Mouse (Mus musculus) Patski (cell line): ENCODE measurements around the gene Hoxa4. TPM values are rescaled to one million over a fixed set of nuclear protein-coding genes. Genes with fewer than 3 reads are reported as not detected.

Source experiments
- ATAC-seq: fragments of 100-300 bp; one replicate; pipeline ENCODE4 v1.8.0; 2021
- CTCF ChIA-PET: fragments of 350-600 bp; sonication (Branson Sonifier 250); formaldehyde crosslinking; loops from one replicate; lab custom pipeline; 2022; ENCODE audit warnings: inconsistent platforms; lab: Charles Lee
- POLR2A ChIA-PET: fragments of 350-600 bp; sonication (Branson Sonifier 250); formaldehyde crosslinking; loops from one replicate; lab custom pipeline; 2022; ENCODE audit warnings: antibody characterized with exemption, inconsistent platforms; lab: Charles Lee
- DNase-seq: peaks from one replicate; pipeline ENCODE4 v3.0.0-alpha.2; 2011; ENCODE audit warnings: low read depth, low spot score
- H3K27me3 ChIP-seq: fragments of 371-371 bp; one replicate; pipeline ENCODE4 v1.5.1; 2021
- CTCF ChIP-seq: fragments of 100-300 bp; IDR thresholded peaks from one replicate; pipeline ENCODE4 v1.5.1; 2021
- in situ Hi-C: fragments of 300-500 bp; cut with MboI; formaldehyde crosslinking; loops from 3 replicates; pipeline ENCODE4 v1.11.1; 2018; ENCODE audit warnings: low pct_unique_long_range_greater_than_20kb, mixed read lengths
- polyA plus RNA-seq: library from polyadenylated mRNA; unstranded; gene quantifications from one replicate; pipeline ENCODE4 v1.2.3, GENCODE M21; 2021

Hoxa4 gene
- polyA plus RNA-seq: 2.5 TPM

- ATAC-seq (peak; percentile 20), DNase-seq (no peak)
- in situ Hi-C loops: no loop called here
- no peak for TF ChIP-seq CTCF
- ChIA-PET CTCF (interaction anchor here (0.8 to 1.0 kb wide), 2 partner anchors 12 to 34 kb away, joined by 3 read pairs; no protein-coding TSS in a partner anchor), POLR2A (interaction anchor here (0.8 to 2.2 kb wide), 5 partner anchors 8 to 27 kb away, joined by 4 to 6 read pairs (median 6); partner anchors contain the start of gene Hoxa5)
- H3K27me3 ChIP-seq: no peaks in the 10 kb centered on the region
Measured at GRCm38 (mm10) chr6:52190906-52191810, at the start of gene Hoxa4. Hoxa4 (minus strand) TSS chr6:52191753.

- POLR2A ChIA-PET: interaction anchor here (0.7 to 37.4 kb wide), 6 partner anchors 11 to 771 kb away, joined by 3 to 778 read pairs (median 5); partner anchors contain the start of genes 5730596B20Rik, Cbx3, Gm28308 and Hnrnpa2b1
Measured at GRCm38 (mm10) chr6:52241001-52241621, 49.6 kb upstream of the Hoxa4 start.

GRCm38 (mm10) chr6:52240389-52241000, 48.9 kb upstream of the Hoxa4 start, which contains the start of gene Hoxa10:
Hoxa10 (minus strand) TSS chr6:52240854.
- ChIA-PET POLR2A (interaction anchor here (0.7 to 37.4 kb wide), 7 partner anchors 12 to 771 kb away, joined by 3 to 778 read pairs (median 4); partner anchors contain the start of genes 5730596B20Rik, Cbx3, Gm28308 and Hnrnpa2b1), CTCF (interaction anchor here (0.7 to 3.4 kb wide), 15 partner anchors 9 to 80 kb away, joined by 3 to 20 read pairs (median 4); partner anchors contain the start of genes Hoxa7 and Hoxa9)
- in situ Hi-C loops: loop anchor here (25.0 kb wide), 1 partner anchor 1253 kb away; no protein-coding TSS in a partner anchor
- H3K27me3 ChIP-seq: no peaks in the 10 kb centered on the region
- no peak for DNase-seq
- TF ChIP-seq CTCF: no peak
- peak; percentile 59 for ATAC-seq

More at GRCm38 (mm10) chr6:52241001-52241621, 49.6 kb upstream of the Hoxa4 start:
- no peak for TF ChIP-seq CTCF
- DNase-seq (no peak), ATAC-seq (no peak)
- no peaks in the 10 kb centered on the region for H3K27me3 ChIP-seq
- CTCF ChIA-PET: interaction anchor here (0.7 to 3.4 kb wide), 13 partner anchors 9 to 81 kb away, joined by 3 to 20 read pairs (median 4); partner anchors contain the start of genes Hoxa7 and Hoxa9
- in situ Hi-C loops: loop anchor here (25.0 kb wide), 1 partner anchor 1254 kb away; no protein-coding TSS in a partner anchor

GRCm38 (mm10) chr6:52239625-52240388, 48.3 kb upstream of the Hoxa4 start:
- in situ Hi-C loops: loop anchor here (25.0 kb wide), 1 partner anchor 1253 kb away; no protein-coding TSS in a partner anchor
- H3K27me3 ChIP-seq: no peaks in the 10 kb centered on the region
- no peak for ATAC-seq
- ChIA-PET CTCF (interaction anchor here (1.0 to 3.4 kb wide), 10 partner anchors 10 to 56 kb away, joined by 3 to 20 read pairs (median 4); partner anchors contain the start of genes Hoxa7 and Hoxa9), POLR2A (interaction anchor here (1.3 to 37.4 kb wide), 6 partner anchors 7 to 599 kb away, joined by 3 to 778 read pairs (median 6); partner anchors contain the start of genes 5730596B20Rik, Gm28308, Hoxa3 and Hoxa5)
- DNase-seq: no peak
- TF ChIP-seq CTCF: no peak

- in situ Hi-C loops: loop anchor here (25.0 kb wide), 1 partner anchor 1252 kb away; no protein-coding TSS in a partner anchor
- ATAC-seq: no peak
- no peaks in the 10 kb centered on the region for H3K27me3 ChIP-seq
- no peak for DNase-seq
- CTCF ChIA-PET: interaction anchor here (1.4 to 3.4 kb wide), 5 partner anchors 9 to 236 kb away, joined by 3 to 20 read pairs (median 5); partner anchors contain the start of genes Hoxa7 and Hoxa9
- no peak for TF ChIP-seq CTCF
- POLR2A ChIA-PET: interaction anchor here (1.4 to 37.4 kb wide), 4 partner anchors 8 to 61 kb away, joined by 4 to 778 read pairs (median 192); partner anchors contain the start of genes 5730596B20Rik, Gm28308, Hoxa3 and Hoxa5
Measured at GRCm38 (mm10) chr6:52238976-52239375, 47.4 kb upstream of the Hoxa4 start.

- ATAC-seq (no peak), DNase-seq (no peak)
- ChIA-PET CTCF (interaction anchor here (1.0 to 3.4 kb wide), 6 partner anchors 8 to 237 kb away, joined by 3 to 20 read pairs (median 5); partner anchors contain the start of genes Hoxa7 and Hoxa9), POLR2A (interaction anchor here (0.7 to 37.4 kb wide), 4 partner anchors 9 to 1485 kb away, joined by 3 to 778 read pairs (median 192); partner anchors contain the start of genes 5730596B20Rik, Gm28308, Hoxa3 and Hoxa6)
- in situ Hi-C loops: loop anchor here (25.0 kb wide), 1 partner anchor 1251 kb away; no protein-coding TSS in a partner anchor
- no peaks in the 10 kb centered on the region for H3K27me3 ChIP-seq
- TF ChIP-seq CTCF: no peak
Measured at GRCm38 (mm10) chr6:52238155-52238545, 46.6 kb upstream of the Hoxa4 start.

GRCm38 (mm10) chr6:52237346-52238154, 46.0 kb upstream of the Hoxa4 start:
- in situ Hi-C loops: loop anchor here (25.0 kb wide), 1 partner anchor 1250 kb away; no protein-coding TSS in a partner anchor

More at GRCm38 (mm10) chr6:52237346-52238154, 46.0 kb upstream of the Hoxa4 start:
- CTCF ChIA-PET: interaction anchor here (1.0 to 3.4 kb wide), 8 partner anchors 7 to 236 kb away, joined by 4 to 20 read pairs (median 8); partner anchors contain the start of genes Gm28308, Hoxa3, Hoxa7 and Hoxa9
- H3K27me3 ChIP-seq: no peaks in the 10 kb centered on the region
- ATAC-seq (no peak), DNase-seq (no peak)
- TF ChIP-seq CTCF: no peak
- POLR2A ChIA-PET: interaction anchor here (0.7 to 37.4 kb wide), 6 partner anchors 1 to 1485 kb away, joined by 3 to 778 read pairs (median 192); partner anchors contain the start of genes 5730596B20Rik, Gm28308, Hoxa10 and Hoxa11
